In the genomic region with DNA sequence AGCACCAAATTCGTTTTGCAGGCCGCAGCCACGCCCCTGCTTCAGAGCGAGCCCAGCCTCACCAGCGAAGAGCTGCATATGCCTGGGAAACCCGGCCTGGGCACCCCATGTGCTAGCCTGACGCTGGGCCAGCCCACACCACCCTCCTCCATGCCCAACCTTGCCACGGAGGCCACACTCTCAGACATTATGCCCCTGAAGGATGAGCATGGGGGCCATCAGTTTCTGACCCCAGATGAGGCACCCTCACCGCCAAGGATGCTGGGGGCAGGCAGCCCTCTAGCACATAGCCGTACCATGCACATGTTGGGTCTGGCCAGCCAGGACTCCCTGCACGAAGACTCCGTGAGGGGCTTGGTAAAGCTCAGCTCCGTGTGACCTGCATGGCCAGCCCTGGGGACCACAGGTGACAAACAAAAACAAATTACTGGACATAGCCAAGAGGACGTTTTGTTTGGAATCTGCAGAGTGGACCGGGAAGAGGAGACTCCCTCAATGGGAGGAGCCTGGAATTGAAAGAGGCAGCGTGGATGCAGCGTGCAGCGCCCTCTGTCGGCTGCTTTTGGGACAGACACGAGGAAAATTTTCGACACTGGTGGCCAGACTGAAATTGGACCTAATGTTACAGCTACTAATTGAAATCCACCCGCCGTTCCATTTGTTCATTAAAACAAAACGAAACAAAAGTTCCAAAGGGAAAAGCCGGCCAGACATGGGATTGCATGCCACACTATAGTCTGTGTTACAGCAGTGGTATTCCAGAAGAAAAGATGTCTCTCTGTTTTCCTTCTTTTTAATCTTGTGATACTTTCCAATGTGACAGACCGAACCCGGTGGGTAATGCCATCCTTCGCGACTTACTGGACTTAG, we compare ENCODE assay signal across 8 mouse cellular contexts.
A peak's percentile ranks its signal among the peaks of the same experiment; 100 is the strongest.
DNase-seq lines count a peak whose midpoint lies in the region; ATAC-seq lines count a peak whose summit lies in the region.

No protein-coding gene starts in this region.

- H3K36me3 ChIP-seq in hindbrain, embryonic 13.5 days: no peaks in the 10 kb centered on the region

- peak; percentile 76 for DNase-seq in adipocyte (ENCODE audit: low spot score)
- DNase-seq in cerebellum, postnatal 14 days: peak; percentile 94 to 95
- peak; percentile 75 to 77 for DNase-seq in frontal cortex, postnatal 25 days (ENCODE audit: low spot score in 2 of 2)
- peak; percentile 87 to 90 for DNase-seq in layer of hippocampus, postnatal 14 days (ENCODE audit: low spot score in 2 of 2)
- DNase-seq in lung, postnatal 10 days: peak; percentile 90
- DNase-seq in retina, embryonic 14.5 days (ENCODE audit: low spot score): peak; percentile 89
- DNase-seq in urinary bladder, postnatal 25 days (ENCODE audit: low spot score): peak; percentile 84

- H3K9ac ChIP-seq in hindbrain, embryonic 13.5 days: peak overlapping the region; percentile 76

- 11% methylated on average over 29 of the region's 29 CpGs for WGBS in hindbrain, embryonic 13.5 days

- peak; percentile 82 for ATAC-seq in hindbrain, embryonic 13.5 days (ENCODE audit: low FRiP score)

- H3K4me1 ChIP-seq in hindbrain, embryonic 13.5 days (replicated peaks): peaks cover 10% of the 10 kb centered on the region

- H3K9me3 ChIP-seq in hindbrain, embryonic 13.5 days: no peaks in the 10 kb centered on the region

- H3K4me3 ChIP-seq in hindbrain, embryonic 13.5 days: peak overlapping the region; percentile 43

- H3K27ac ChIP-seq in hindbrain, embryonic 13.5 days: peak overlapping the region; percentile 60

- H3K4me2 ChIP-seq in hindbrain, embryonic 13.5 days: peak overlapping the region; percentile 74

- H3K27me3 ChIP-seq in hindbrain, embryonic 13.5 days: peaks cover 10% of the 10 kb centered on the region; the same call in 1 of the 2 replicates

Comparison
In these comparisons a context has a peak if more than half of its experiments do, and no peak if none do; other contexts are left out.
1. Peak in every context shown above with its lines: DNase-seq, ATAC-seq, H3K4me3 ChIP-seq and H3K27ac ChIP-seq.